Mouse (Mus musculus) forebrain, embryonic 13.5 days (tissue): ENCODE measurements around the gene Trim45. TPM values are rescaled to one million over a fixed set of nuclear protein-coding genes. Genes with fewer than 3 reads are reported as not detected.

Experiments used
- ATAC-seq: fragments of 200-750 bp; cut with Nextera tagmentation; 2 replicates; pipeline ENCODE4 v1.8.0; 2017
- H3K27ac ChIP-seq: fragments of 300-500 bp; sonication (generic); 2 replicates; pipeline ENCODE4 v1.5.1; 2015; ENCODE audit warnings: inconsistent platforms, mild to moderate bottlenecking, moderate library complexity
- H3K27me3 ChIP-seq: fragments of 300-500 bp; sonication (generic); 2 replicates; pipeline ENCODE4 v1.6.1; 2015; ENCODE audit warnings: mild to moderate bottlenecking, inconsistent platforms
- H3K36me3 ChIP-seq: fragments of 300-500 bp; sonication (generic); 2 replicates; pipeline ENCODE4 v1.6.1; 2015; ENCODE audit warnings: mild to moderate bottlenecking, inconsistent platforms; ENCODE audit not compliant: poor library complexity, severe bottlenecking
- H3K4me1 ChIP-seq: fragments of 300-500 bp; sonication (generic); 2 replicates; pipeline ENCODE4 v1.6.1; 2015; ENCODE audit warnings: inconsistent platforms
- H3K4me2 ChIP-seq: fragments of 300-500 bp; sonication (generic); 2 replicates; pipeline ENCODE4 v1.6.1; 2015; ENCODE audit warnings: inconsistent platforms, mild to moderate bottlenecking, moderate library complexity
- H3K4me3 ChIP-seq: fragments of 300-500 bp; sonication (generic); 2 replicates; pipeline ENCODE4 v1.5.1; 2015; ENCODE audit warnings: mild to moderate bottlenecking, inconsistent platforms
- H3K9ac ChIP-seq: fragments of 300-500 bp; sonication (generic); 2 replicates; pipeline ENCODE4 v1.6.1; 2015; ENCODE audit warnings: mild to moderate bottlenecking, inconsistent platforms
- H3K9me3 ChIP-seq: fragments of 300-500 bp; sonication (generic); replicated peaks from 2 replicates; pipeline ENCODE4 v1.6.1; 2016; ENCODE audit warnings: inconsistent platforms
- WGBS: fragments of 180-500 bp; shearing (Covaris S2); methylation state at CpG from one replicate; pipeline ENCODE4 v1.1.7; 2015; 5-methylcytosine and 5-hydroxymethylcytosine counted together
- polyA plus RNA-seq: library from polyadenylated mRNA; unstranded; fragments of >200 nt; fragmentation: Nextera tagmentation; extraction: Ambion mirVana; gene quantifications from 2 replicates; pipeline ENCODE4 v1.2.1, GENCODE M21; 2015

Gene Trim45
- polyA plus RNA-seq, 1 experiment from 2014 or later: 6.9 TPM

- Histone ChIP-seq H3K4me2 (no peak overlapping the region), H3K4me3 (no peak overlapping the region), H3K4me1 (no peaks in the 10 kb centered on the region), H3K36me3 (no peaks in the 10 kb centered on the region), H3K9me3 (no peaks in the 10 kb centered on the region), H3K27ac (no peak overlapping the region), H3K9ac (no peak overlapping the region), H3K27me3 (no peaks in the 10 kb centered on the region)
- WGBS: 70% methylated on average over 5 of the region's 5 CpGs
- no peak for ATAC-seq
These were observed 11.4 kb upstream of the Trim45 start for GRCm38 (mm10) chr3:100910621-100911020.

GRCm38 (mm10) chr3:100911026-100911425 lies 11.0 kb upstream of the Trim45 start:
- H3K4me1 ChIP-seq: no peaks in the 10 kb centered on the region
- no peak overlapping the region for H3K4me3 ChIP-seq
- H3K9ac ChIP-seq: no peak overlapping the region
- ATAC-seq: no peak
- WGBS: 87% methylated on average over 9 of the region's 9 CpGs
- H3K4me2 ChIP-seq: no peak overlapping the region
- no peaks in the 10 kb centered on the region for H3K9me3 ChIP-seq
- H3K27ac ChIP-seq: no peak overlapping the region
- no peaks in the 10 kb centered on the region for H3K36me3 ChIP-seq
- no peaks in the 10 kb centered on the region for H3K27me3 ChIP-seq

GRCm38 (mm10) chr3:100911498-100912213 lies 10.3 kb upstream of the Trim45 start:
- no peak overlapping the region for H3K4me3 ChIP-seq
- H3K36me3 ChIP-seq: no peaks in the 10 kb centered on the region
- no peak overlapping the region for H3K27ac ChIP-seq
- no peak overlapping the region for H3K9ac ChIP-seq
- no peak overlapping the region for H3K4me2 ChIP-seq
- no peak for ATAC-seq
- H3K4me1 ChIP-seq: no peaks in the 10 kb centered on the region
- H3K9me3 ChIP-seq: no peaks in the 10 kb centered on the region
- 86% methylated on average over 7 of the region's 7 CpGs for WGBS
- no peaks in the 10 kb centered on the region for H3K27me3 ChIP-seq

- WGBS: 18% methylated on average over 7 of the region's 7 CpGs
- H3K4me1 ChIP-seq: peaks cover 7% of the 10 kb centered on the region
- no peak overlapping the region for H3K27ac ChIP-seq
- no peak overlapping the region for H3K9ac ChIP-seq
- no peaks in the 10 kb centered on the region for H3K9me3 ChIP-seq
- no peak overlapping the region for H3K4me3 ChIP-seq
- H3K4me2 ChIP-seq: no peak overlapping the region; the same call in 1 of the 2 replicates
- no peaks in the 10 kb centered on the region for H3K36me3 ChIP-seq
- no peak for ATAC-seq
- H3K27me3 ChIP-seq: no peaks in the 10 kb centered on the region
These were observed 5.2 kb upstream of the Trim45 start for GRCm38 (mm10) chr3:100916844-100917243.

- Histone ChIP-seq H3K4me1 (peaks cover 36% of the 10 kb centered on the region), H3K4me2 (no peak overlapping the region), H3K4me3 (no peak overlapping the region), H3K27ac (no peak overlapping the region), H3K9ac (no peak overlapping the region), H3K36me3 (peaks cover 5% of the 10 kb centered on the region; the same call in 1 of the 2 replicates), H3K27me3 (no peaks in the 10 kb centered on the region), H3K9me3 (no peaks in the 10 kb centered on the region)
- ATAC-seq: no peak
- 86% methylated on average over 9 of the region's 9 CpGs for WGBS
These were observed 1.3 kb upstream of the Trim45 start for GRCm38 (mm10) chr3:100920611-100921140.

- Histone ChIP-seq H3K4me1 (peaks cover 52% of the 10 kb centered on the region), H3K27ac (peak overlapping the region; percentile 48), H3K9ac (peak overlapping the region; percentile 74)
These were observed 739 bp downstream of the Trim45 start for GRCm38 (mm10) chr3:100922506-100923375.

GRCm38 (mm10) chr3:100924065-100924732 lies 2.2 kb downstream of the Trim45 start:
- Histone ChIP-seq H3K4me3 (no peak overlapping the region), H3K4me2 (peak overlapping the region; percentile 69; the same call in 1 of the 2 replicates), H3K27me3 (no peaks in the 10 kb centered on the region), H3K9ac (no peak overlapping the region), H3K9me3 (no peaks in the 10 kb centered on the region), H3K4me1 (peaks cover 52% of the 10 kb centered on the region), H3K27ac (peak overlapping the region; percentile 26; the same call in 1 of the 2 replicates), H3K36me3 (peaks cover 24% of the 10 kb centered on the region)
- WGBS: 72% methylated on average over 6 of the region's 6 CpGs
- ATAC-seq: no peak

More at GRCm38 (mm10) chr3:100922506-100923375, 739 bp downstream of the Trim45 start:
- peak overlapping the region; percentile 69 for H3K4me2 ChIP-seq
- peaks cover 11% of the 10 kb centered on the region for H3K36me3 ChIP-seq
- H3K9me3 ChIP-seq: no peaks in the 10 kb centered on the region
- peak; percentile 66; the same call in 1 of the 2 replicates for ATAC-seq
- WGBS: 36% methylated on average over 28 of the region's 28 CpGs
- no peaks in the 10 kb centered on the region for H3K27me3 ChIP-seq
- H3K4me3 ChIP-seq: peak overlapping the region; percentile 55

GRCm38 (mm10) chr3:100925176-100925575 lies 3.2 kb downstream of the Trim45 start:
- no peaks in the 10 kb centered on the region for H3K9me3 ChIP-seq
- no peak for ATAC-seq
- no peak overlapping the region for H3K4me2 ChIP-seq
- peaks cover 33% of the 10 kb centered on the region for H3K36me3 ChIP-seq
- H3K9ac ChIP-seq: no peak overlapping the region
- WGBS: 88% methylated on average over 16 of the region's 16 CpGs
- H3K27me3 ChIP-seq: no peaks in the 10 kb centered on the region
- no peak overlapping the region for H3K27ac ChIP-seq
- no peak overlapping the region for H3K4me3 ChIP-seq
- peaks cover 52% of the 10 kb centered on the region for H3K4me1 ChIP-seq

GRCm38 (mm10) chr3:100931332-100932076 lies 9.5 kb downstream of the Trim45 start:
- ATAC-seq: no peak
- 94% methylated on average over 23 of the region's 23 CpGs for whole genome bisulfite sequencing
- no peak overlapping the region for H3K4me3 ChIP-seq
- H3K4me1 ChIP-seq: peaks cover 7% of the 10 kb centered on the region; the same call in 1 of the 2 replicates
- H3K4me2 ChIP-seq: no peak overlapping the region
- no peaks in the 10 kb centered on the region for H3K27me3 ChIP-seq
- H3K36me3 ChIP-seq: peaks cover 86% of the 10 kb centered on the region
- H3K27ac ChIP-seq: no peak overlapping the region
- H3K9me3 ChIP-seq: no peaks in the 10 kb centered on the region
- no peak overlapping the region for H3K9ac ChIP-seq

GRCm38 (mm10) chr3:100932077-100932944 lies 10.3 kb downstream of the Trim45 start:
- Histone ChIP-seq H3K4me3 (no peak overlapping the region), H3K4me2 (no peak overlapping the region), H3K27me3 (no peaks in the 10 kb centered on the region), H3K4me1 (no peaks in the 10 kb centered on the region), H3K36me3 (peaks cover 86% of the 10 kb centered on the region), H3K27ac (no peak overlapping the region), H3K9me3 (no peaks in the 10 kb centered on the region), H3K9ac (no peak overlapping the region)
- 76% methylated on average over 11 of the region's 11 CpGs for WGBS
- ATAC-seq: no peak
